Mouse (Mus musculus): Measurements from ENCODE around the gene Fars2. TPM values are rescaled to one million over a fixed set of nuclear protein-coding genes. Genes with fewer than 3 reads are reported as not detected.
A peak's percentile ranks its signal among the peaks of the same experiment; 100 is the strongest.

Fars2 gene
- total RNA-seq, 2 experiments from 2014 or later = 35.2 to 64.2 TPM

DNA sequence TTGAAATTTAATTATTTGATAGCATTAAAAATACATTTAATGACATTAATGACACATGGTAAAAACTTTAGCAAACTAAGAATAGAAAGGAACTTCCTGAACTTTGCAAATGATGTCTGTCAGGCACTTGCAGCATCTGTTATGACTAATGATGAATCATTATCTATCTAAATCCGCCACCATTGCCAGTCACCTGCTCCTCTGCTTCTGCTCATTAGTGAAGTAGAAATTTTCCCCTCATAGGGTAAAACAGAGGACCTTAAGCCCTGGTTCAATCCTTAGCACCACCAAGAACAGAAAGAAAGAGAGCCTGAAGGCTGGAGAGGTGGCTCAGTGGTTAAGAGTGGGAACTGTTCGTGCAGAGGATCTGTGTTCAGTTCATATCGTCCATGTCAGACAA lies 93.8 kb downstream of the Fars2 start:
- no peak for ATAC-seq (replicated peaks; ENCODE audit: poor library complexity, severe bottlenecking)

DNA sequence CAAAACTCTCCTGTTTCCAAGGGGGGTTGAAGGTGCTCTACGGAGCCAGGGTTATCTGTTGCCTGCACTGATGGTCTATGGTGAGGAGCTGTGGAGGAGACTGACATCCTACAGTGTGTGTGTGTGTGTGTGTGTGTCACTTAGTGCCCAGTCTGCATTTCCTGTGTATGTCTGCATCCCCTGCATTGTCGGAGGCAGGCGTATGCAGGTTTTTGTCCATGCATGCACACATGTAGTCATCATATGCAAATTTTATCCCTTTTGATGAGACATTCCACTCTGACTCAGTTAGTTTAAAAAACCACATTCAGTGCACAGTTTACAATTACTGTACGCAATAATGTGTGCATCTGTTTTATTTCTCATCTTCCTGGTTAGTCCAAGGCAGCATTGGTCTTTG lies 96.8 kb downstream of the Fars2 start:
- no peak for ATAC-seq (replicated peaks; ENCODE audit: poor library complexity, severe bottlenecking)

DNA sequence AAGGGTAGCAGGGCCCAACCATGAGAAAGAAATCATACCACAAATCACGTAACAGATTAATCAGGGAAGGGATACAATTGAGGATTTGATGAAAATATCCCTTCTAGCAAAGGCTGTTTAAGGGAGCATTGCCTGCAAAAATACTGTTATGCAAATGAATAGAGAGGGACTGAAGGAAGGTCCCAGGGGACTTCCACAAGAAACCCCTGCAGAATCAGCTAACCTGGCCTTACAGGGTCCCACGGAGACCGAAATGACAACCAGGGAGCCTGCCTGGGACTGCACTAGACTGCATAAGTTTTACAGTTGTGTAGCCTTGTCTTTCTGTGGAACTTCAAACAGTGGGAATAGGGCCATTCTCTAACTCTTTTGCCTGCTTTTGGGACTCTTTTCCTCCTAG lies 98.8 kb downstream of the Fars2 start:
- no peak for ATAC-seq (replicated peaks; ENCODE audit: poor library complexity, severe bottlenecking)

DNA sequence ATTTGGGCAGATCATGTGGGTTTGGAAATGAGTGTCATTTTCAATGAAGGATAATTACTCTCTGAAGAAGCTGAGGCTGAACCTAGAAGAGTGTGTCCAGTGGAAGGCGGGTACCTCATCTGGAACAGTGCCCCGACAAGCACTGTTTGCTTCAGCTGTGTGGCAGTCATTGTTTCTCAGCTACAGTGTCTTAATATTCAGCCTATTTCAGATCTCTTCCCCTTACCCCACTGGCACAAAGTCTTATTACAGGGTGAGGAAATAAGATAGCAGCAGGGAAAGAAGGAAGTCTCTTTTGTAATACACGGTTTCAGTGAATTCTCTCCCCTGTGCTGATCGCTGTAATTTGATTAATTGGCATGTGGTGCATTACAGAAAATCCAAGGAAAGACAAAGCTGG lies 101.1 kb downstream of the Fars2 start:
- ATAC-seq (replicated peaks; ENCODE audit: poor library complexity, severe bottlenecking) = peak; percentile 77

DNA sequence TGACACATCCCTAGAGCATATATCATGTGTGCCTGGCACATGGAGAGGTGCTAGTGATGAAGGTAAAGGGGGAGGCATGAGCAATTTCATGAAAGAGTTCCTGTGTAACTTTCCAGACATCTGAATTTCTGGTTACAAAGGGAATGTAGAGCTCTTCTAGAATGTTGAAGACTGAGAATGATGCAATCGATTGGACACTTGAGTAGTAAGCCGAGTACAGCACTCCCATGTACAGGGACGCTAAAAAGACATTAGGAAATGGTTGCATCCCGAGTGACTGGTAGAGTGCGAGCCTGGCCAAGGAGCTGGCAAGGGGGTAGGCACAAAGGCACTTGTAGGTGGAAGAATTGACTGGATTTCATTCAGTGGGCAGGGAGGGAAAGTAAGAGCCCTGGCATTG lies 102.3 kb downstream of the Fars2 start:
- ATAC-seq (replicated peaks; ENCODE audit: poor library complexity, severe bottlenecking) = no peak

DNA sequence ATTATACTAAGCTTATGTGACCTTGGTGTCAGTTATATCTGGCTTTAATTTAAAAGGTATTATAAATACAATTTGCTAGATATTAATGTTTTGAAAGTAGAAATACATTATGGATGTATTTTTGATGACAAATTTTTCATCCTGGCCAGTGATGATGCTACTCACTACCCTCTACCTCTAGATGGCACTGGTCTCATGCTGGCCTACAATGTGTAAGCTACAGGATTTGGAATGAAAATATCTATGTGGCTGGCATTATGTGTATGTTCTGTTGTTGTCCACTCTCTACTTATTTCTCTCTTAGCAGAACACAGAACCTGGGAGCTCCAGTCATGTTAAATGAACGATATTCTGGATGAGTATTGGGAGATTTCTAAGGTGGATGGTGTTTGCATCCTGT lies 104.7 kb downstream of the Fars2 start:
- no peak for ATAC-seq (replicated peaks; ENCODE audit: poor library complexity, severe bottlenecking)

DNA sequence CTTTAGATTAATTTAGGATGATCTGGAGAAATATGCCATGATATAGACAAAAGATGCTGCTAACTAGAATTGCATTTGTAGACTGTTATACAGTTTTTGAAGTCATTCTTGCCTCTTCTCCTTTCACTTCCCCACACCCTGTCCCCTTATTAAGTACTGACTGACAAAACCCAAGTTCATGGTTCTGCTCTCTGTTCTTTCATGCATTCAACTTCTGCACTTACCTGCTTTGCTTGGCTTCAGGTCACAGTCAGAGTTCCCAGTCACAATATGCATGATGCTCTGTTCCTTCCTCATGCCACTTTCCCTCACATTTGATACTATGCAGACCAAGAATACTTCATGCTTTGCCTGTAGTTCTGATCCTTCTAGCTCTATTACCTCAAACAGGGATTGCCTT lies 105.5 kb downstream of the Fars2 start:
- ATAC-seq (replicated peaks; ENCODE audit: poor library complexity, severe bottlenecking) = no peak

DNA sequence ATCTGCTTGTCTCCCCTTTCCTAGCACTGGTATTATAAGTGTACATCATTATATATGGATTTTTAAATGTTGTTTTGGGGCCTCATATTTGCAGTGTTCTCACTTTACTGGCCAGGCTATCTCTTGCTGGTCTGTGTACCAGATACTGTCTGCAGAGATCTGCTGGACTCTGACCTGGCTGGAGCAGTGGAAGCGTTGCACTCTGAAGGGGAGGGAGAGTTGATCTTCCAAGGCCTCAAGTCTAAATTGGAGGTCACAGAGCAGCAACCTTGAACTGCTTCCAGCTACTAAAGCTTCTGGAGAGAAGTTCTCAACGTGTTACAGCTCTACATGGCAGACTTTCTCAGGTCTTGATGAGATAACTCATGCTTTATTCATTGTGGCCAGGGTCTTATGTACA lies 107.2 kb downstream of the Fars2 start:
- no peak for ATAC-seq (replicated peaks; ENCODE audit: poor library complexity, severe bottlenecking)

DNA sequence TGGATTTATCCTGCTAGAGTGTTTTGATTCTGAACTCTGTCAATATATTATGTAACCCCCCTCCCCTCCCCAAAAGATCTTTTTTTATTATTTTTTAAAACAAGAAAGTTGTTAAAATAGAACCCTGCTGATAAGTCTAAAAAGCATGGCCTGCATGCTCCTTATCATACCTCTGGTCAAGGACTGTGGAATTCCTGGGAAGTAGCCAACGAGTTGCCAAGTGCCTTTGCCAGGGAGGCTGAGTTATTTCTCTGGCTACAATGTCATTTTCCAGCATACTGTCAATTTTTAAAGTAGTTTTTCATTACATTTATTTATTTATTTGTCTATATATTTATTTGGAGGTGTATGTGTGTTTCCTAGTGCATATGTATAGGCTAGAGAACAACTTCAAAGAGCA lies 125.0 kb downstream of the Fars2 start:
- ATAC-seq (replicated peaks; ENCODE audit: poor library complexity, severe bottlenecking) = no peak

DNA sequence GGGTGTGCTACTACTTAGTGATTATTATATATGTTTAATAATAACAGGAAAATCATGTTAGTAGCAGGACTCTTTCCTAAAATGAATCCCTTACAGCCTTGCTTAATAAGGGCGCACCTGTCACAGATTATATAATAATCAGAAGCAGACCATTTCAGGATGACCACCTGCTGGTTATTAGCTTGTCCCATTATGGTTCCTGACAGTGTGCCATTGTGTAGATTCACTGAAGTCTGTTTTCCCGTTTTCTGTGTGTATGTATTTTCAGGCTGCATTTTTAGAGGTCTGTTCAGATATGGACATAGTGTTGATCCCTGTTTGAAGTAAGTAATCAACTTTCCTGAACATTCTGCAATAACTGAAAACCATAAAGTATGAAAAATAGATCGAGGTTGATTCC lies 136.7 kb downstream of the Fars2 start:
- ATAC-seq (replicated peaks; ENCODE audit: poor library complexity, severe bottlenecking) = no peak

DNA sequence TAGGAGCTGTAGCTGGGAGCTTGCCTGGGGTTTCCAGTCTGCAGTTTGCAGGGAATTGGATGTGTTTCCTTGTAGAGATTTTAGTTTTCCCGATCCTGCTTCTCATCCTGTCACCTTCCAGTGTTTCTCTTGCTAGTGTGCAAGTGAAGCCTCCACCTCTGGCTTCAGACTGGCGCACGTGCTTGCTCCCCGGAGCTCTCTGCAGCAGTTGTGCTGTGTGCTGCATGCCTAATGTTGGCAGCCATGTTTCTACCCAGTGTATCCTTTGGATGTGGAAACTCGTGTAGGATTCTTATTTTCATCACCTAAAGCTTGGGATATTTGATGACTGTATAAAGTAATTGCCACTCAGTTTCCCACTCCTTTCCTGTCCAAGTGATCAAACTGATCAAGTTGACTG lies 140.0 kb downstream of the Fars2 start:
- no peak for ATAC-seq (replicated peaks; ENCODE audit: poor library complexity, severe bottlenecking)

DNA sequence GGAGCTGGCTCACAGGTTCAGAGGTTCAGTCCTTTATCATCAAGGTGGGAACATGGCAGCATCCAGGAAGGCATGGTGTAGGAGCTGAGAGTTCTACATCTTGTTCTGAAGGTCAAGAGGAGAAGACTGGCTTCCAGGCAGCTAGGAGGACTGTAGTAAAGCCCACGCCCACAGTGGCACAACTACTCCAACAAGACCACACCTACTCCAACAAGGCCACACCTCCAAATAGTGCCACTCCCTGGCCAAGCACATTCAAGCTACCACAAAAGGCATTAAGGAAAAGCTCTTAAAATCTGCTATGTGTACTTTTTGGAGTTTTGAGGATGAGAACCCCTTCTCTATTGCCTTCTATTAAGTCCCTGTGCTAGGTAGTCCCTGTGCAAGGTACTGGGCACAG lies 142.5 kb downstream of the Fars2 start:
- no peak for ATAC-seq (replicated peaks; ENCODE audit: poor library complexity, severe bottlenecking)

DNA sequence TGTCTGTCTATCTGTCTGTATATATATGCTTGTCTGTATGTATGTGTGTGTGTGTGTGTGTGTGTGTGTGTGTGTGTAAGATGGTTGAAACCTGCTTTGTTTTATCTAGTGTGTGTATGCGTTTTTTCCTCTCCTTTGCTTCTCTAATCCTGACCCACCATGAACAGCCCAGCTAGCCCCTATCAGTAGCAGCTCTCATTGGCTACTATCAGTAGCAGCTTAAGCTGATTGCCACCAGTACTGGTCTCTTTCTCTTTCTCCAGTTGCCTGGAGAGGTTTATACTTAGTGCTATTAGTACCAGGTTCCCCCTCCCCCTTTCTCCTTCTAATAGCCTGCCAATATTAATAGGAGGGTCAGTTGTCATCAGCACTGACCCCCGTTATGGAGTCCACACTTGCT lies 144.1 kb downstream of the Fars2 start:
- ATAC-seq (replicated peaks; ENCODE audit: poor library complexity, severe bottlenecking) = no peak

DNA sequence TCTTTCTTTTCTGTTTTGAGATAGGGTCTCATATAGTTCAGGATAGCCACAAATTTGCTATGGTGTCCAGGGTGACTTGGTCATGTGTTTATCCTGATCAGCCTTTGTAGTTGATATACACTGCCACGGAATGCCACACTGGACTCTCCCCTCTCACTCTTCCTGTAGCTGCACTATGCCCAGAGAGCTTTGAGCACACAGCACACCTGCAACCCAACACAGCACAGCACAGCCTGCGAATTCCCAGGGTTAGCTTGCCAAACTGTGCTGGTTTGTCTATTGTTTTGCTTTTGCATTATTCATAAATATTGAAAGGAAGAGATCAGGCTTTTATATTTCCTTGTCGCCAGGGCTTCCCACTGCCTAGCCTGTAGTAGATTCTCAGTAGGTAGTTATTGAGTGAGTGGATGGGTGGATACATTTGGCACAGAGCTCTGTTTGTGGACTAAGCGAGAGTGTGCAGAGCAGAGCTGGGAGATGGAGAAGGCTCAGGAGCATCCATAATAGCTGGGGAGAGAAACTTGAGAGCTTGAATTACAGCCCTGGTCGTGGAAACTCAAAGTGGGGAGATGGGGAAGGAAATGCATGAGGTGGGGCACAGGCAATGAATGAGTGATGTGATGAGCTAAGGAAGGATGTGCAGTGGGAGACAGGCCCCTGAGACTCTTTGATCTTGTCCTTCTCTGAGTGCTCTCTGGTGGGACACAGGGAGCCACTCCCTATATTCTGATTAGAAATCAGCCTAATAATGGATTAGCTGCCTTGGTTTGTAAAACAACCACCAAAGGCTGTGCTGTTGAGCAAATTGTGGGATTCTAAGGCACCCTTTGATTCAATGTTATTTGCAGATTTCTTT lies 146.3 kb downstream of the Fars2 start:
- no peak for ATAC-seq (replicated peaks; ENCODE audit: poor library complexity, severe bottlenecking)

DNA sequence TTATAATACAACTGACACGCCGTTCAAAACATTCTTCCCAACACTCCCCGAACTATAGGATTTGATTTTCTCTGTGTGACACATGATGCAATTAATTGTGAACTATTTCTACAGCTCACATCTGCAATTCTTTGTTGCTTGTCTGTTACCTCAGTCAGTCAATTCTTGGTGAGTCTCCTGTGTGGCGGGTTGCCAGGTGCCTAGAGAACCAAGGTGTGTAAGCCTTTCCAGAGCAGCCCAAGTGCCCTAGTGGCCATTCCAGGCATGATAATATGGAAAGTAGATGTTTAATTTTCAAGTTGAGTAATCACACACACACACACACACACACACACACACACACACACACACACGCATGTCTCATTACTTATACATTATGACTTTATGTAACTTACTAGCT lies 147.2 kb downstream of the Fars2 start:
- no peak for ATAC-seq (replicated peaks; ENCODE audit: poor library complexity, severe bottlenecking)

DNA sequence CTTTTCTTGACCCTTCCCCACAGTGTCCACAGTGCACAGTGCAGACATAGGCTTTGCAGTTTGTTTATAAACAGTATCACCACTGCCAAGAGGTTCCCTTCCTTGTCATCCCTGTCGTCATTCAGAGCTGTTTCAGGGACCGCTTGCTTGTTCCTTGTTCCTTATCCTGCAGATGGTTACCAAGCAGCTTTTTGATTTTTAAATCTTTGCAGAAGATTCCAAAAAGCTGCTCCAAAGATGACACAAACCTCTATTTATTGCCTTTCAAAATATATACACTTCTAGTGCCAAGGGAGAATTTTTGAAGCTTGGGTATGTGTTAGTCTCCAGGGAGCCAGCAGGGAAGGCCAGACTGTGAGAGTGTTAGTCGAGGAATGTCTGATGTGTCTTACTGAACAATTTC lies 148.1 kb downstream of the Fars2 start:
- ATAC-seq (replicated peaks; ENCODE audit: poor library complexity, severe bottlenecking) = no peak

DNA sequence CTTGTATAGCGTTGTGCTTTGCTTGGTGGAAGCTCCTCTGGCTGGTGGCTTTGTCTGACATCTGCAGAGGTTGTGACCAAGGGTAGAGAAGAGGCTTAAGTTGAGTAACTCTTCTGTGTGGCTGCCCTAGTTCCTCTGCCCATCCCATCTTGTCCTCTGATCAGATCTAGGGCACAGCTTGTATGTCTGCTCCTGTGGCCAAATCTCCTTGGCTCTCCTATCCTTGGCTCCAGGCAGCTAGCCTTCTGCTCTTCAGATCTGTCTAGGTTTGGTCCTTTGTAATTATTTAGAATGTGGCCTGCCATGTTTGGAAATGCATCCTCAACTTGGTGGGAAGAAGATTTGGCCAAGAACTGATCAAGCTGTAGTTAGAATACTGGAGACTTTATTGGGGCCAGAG lies 150.2 kb downstream of the Fars2 start:
- ATAC-seq (replicated peaks; ENCODE audit: poor library complexity, severe bottlenecking) = no peak

DNA sequence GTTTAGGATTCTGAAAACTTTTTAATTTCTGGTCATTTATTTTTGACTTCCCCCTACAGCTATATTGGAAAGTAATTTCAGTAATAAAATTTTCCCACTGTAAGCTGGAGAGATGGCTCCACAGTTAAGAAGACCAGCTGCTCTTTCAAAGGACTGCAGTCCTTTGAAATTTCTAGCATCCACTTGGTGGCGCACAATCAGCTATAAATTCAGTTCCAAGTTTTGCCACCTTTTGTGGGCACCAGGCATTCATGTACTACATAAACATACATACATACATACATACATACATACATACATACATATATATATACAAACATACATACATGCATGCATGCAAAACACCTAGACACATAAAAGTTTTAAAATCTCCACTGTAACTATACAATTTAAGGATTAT lies 153.7 kb downstream of the Fars2 start:
- ATAC-seq (replicated peaks; ENCODE audit: poor library complexity, severe bottlenecking) = no peak

DNA sequence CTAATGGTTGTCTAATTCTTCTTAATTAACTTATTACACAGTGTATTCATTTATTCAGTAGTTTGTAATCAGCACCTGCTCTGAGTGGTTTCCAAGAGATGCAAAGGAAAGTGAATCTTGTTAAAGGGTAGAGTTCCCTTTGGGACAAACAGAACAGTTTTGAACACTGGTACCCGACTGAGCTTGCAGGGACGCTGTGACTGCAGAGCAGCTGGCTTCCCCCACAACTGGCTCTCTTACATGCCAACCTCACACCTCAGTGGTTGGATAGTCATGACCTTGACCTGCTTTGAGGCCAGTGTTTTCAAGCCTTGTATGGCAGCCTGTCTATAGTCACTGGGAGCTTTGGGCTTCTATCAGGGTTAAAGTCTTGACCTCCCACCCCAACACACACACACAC lies 156.3 kb downstream of the Fars2 start:
- no peak for ATAC-seq (replicated peaks; ENCODE audit: poor library complexity, severe bottlenecking)

DNA sequence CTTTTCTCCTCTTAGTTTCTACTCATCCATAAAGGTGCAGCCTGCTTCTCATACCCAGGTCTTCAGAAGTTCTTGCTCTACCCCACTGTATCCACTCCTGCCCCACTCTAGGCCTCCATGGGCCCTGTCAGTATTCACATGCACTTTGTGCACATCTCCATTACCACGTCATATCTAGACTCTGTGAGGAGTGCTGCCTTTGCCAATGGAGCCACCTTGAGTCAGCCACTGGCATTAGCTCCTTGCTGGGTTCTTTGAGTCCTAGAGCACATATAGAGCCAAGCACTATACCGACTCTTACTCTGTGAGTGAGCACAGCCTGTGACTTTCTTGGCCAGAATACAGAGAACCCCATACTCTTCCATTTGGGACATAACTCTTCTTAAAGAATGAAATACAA lies 159.0 kb downstream of the Fars2 start:
- no peak for ATAC-seq (replicated peaks; ENCODE audit: poor library complexity, severe bottlenecking)

DNA sequence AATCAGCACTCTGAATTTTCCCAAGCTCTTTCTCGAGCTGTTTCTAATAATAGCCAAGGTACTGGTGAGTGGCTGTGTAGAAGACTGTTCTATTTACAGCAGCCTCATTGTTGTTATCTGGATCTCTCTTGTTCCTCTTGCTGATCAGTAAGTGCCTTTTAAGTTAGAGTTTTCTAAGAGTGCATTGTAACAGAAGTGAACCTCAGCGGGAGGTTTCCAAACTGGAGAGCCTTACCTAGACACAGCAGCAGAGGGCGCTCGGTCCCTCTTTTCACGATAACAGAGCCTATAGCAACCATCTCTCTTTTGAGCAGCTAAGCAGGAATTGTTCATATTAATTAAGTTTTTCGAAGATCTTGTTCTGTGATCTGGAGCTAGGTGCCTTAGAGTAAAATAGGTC lies 164.8 kb downstream of the Fars2 start:
- peak; percentile 74; the same call in 1 of the 2 replicates for ATAC-seq (replicated peaks; ENCODE audit: poor library complexity, severe bottlenecking)

DNA sequence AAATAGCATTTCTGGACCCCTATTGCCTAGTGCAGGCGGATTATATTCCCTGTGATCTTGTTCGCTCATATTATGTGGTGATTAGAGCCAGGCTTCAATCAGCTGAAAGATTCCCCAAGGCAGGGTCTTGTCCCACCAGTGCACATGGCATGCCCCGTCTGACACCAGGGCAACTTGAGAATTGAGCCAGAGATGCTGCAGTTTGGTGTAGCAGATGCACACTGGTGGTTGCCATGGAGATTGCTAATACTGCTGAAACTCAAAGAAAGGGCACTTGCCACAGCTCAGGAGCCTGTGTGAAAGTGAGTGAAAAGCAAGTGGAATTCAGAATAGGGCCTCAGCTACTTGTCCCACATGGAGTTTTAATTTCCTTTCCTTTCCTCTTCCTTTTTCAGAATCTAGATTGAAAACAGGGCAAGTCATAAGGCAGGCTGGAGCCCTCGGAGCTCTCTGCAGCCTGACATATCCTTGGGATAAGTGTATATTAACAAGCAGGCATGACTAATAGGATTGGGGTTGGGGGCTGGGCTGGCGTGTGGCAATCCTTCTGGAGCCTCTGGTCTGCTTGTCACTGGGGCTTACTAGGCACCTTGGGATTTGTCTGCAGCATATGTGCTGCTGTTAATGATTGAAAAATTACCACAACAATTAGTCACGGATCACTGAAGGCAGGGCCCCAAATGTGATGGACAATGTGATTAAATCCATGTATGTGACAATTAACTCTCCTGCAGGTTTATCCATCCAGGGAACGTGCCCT lies 165.8 kb downstream of the Fars2 start:
- no peak for ATAC-seq (replicated peaks; ENCODE audit: poor library complexity, severe bottlenecking)

Measured in granulocyte monocyte progenitor cell, adult 5-6 weeks (primary cell).